Mouse (Mus musculus) forebrain, embryonic 13.5 days (tissue): Measurements from ENCODE around the gene Prlr. TPM values are rescaled to one million over a fixed set of nuclear protein-coding genes. Genes with fewer than 3 reads are reported as not detected.

Source experiments
- ATAC-seq: fragments of 200-750 bp; cut with Nextera tagmentation; 2 replicates; pipeline ENCODE4 v1.8.0; 2017
- H3K27ac ChIP-seq: fragments of 300-500 bp; sonication (generic); 2 replicates; pipeline ENCODE4 v1.5.1; 2015; ENCODE audit warnings: inconsistent platforms, mild to moderate bottlenecking, moderate library complexity
- H3K27me3 ChIP-seq: fragments of 300-500 bp; sonication (generic); 2 replicates; pipeline ENCODE4 v1.6.1; 2015; ENCODE audit warnings: mild to moderate bottlenecking, inconsistent platforms
- H3K36me3 ChIP-seq: fragments of 300-500 bp; sonication (generic); 2 replicates; pipeline ENCODE4 v1.6.1; 2015; ENCODE audit warnings: mild to moderate bottlenecking, inconsistent platforms; ENCODE audit not compliant: poor library complexity, severe bottlenecking
- H3K4me1 ChIP-seq: fragments of 300-500 bp; sonication (generic); 2 replicates; pipeline ENCODE4 v1.6.1; 2015; ENCODE audit warnings: inconsistent platforms
- H3K4me2 ChIP-seq: fragments of 300-500 bp; sonication (generic); 2 replicates; pipeline ENCODE4 v1.6.1; 2015; ENCODE audit warnings: inconsistent platforms, mild to moderate bottlenecking, moderate library complexity
- H3K4me3 ChIP-seq: fragments of 300-500 bp; sonication (generic); 2 replicates; pipeline ENCODE4 v1.5.1; 2015; ENCODE audit warnings: mild to moderate bottlenecking, inconsistent platforms
- H3K9ac ChIP-seq: fragments of 300-500 bp; sonication (generic); 2 replicates; pipeline ENCODE4 v1.6.1; 2015; ENCODE audit warnings: mild to moderate bottlenecking, inconsistent platforms
- H3K9me3 ChIP-seq: fragments of 300-500 bp; sonication (generic); replicated peaks from 2 replicates; pipeline ENCODE4 v1.6.1; 2016; ENCODE audit warnings: inconsistent platforms
- WGBS: fragments of 180-500 bp; shearing (Covaris S2); methylation state at CpG from one replicate; pipeline ENCODE4 v1.1.7; 2015; 5-methylcytosine and 5-hydroxymethylcytosine counted together
- polyA plus RNA-seq: library from polyadenylated mRNA; unstranded; fragments of >200 nt; fragmentation: Nextera tagmentation; extraction: Ambion mirVana; gene quantifications from 2 replicates; pipeline ENCODE4 v1.2.1, GENCODE M21; 2015

Prlr gene
- polyA plus RNA-seq = 0.32 and 0.39 TPM in 2 replicates

DNA sequence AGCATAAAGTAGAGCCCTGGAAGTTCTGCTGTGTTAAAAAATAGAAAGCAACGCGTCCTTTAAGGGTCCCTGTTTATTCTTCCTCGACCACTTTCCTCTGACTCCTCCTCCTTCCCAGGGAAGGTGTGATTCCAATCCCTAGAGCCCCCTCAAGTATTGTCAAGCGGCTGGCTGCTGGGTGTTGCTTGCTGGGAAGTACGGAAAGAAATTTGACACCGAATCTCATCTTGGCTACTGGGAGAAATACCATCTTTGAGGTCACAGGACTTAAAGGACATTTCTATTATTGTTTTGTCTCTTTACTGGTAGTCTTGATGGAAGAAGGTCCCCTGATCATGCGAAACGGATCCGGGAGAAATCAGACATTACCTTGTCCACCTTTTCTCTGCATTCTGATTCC lies at the start of gene Prlr:
Gene Prlr (plus strand): TSS at position 156 of the 400 bp plus-strand sequence.
- no peaks in the 10 kb centered on the region for H3K9me3 ChIP-seq
- ATAC-seq = peak; percentile 16; the same call in 1 of the 2 replicates
- peaks cover 11% of the 10 kb centered on the region for H3K4me1 ChIP-seq

DNA sequence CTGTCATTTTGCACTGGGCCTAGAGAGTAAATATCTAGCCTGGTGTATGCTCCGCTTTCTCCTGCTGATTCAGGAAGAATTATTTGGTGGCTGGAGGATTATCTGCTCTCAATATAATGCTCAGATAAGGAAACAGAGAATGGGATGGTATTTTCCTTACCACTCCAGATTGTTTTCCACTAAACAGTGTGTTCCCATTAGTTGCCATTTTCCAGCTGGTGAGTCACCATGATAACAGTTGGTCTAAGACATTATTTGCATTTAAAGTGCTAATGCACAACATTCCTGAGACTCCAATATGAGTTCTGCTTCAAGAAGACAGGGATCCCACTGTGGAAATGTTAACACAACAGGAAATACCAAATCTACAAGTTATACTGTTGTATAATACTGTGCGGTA lies 43.3 kb upstream of the Prlr start:
- WGBS = 94% methylated on average over 2 of the region's 2 CpGs
- Histone ChIP-seq H3K36me3 (no peaks in the 10 kb centered on the region), H3K9me3 (no peaks in the 10 kb centered on the region), H3K27me3 (no peaks in the 10 kb centered on the region), H3K4me3 (no peak overlapping the region), H3K4me2 (no peak overlapping the region), H3K4me1 (no peaks in the 10 kb centered on the region), H3K9ac (no peak overlapping the region), H3K27ac (no peak overlapping the region)
- no peak for ATAC-seq

More for the DNA sequence above, at the start of gene Prlr:
- peak within 1 kb of the TSS; percentile 39 for H3K4me3 ChIP-seq
- H3K4me2 ChIP-seq = peak within 1 kb of the TSS; percentile 71
- H3K27ac ChIP-seq = no peak within 1 kb of the TSS
- no peaks in the 10 kb centered on the region for H3K27me3 ChIP-seq
- no peaks in the 10 kb centered on the region for H3K36me3 ChIP-seq
- 6% methylated on average over 9 of the region's 9 CpGs for WGBS
- H3K9ac ChIP-seq = peak within 1 kb of the TSS; percentile 32; the same call in 1 of the 2 replicates

DNA sequence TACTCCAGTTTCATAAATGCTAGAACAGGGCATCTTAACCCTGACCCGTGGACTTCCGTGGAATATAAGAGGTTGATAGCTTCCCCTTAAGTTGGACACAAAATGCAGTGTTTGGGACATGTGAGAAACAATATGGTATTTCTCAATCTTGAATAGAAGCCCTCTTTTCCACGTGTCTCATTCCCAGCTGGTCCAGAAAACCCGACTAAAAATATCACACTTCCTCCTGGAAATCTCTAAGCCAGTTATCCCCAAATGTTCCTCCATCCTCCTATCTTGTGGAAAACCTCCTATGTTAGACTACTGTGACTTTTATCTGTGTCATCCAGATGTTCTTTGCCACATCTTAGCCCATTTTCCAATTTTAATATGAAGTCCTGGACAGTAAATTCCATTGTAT lies 42.1 kb upstream of the Prlr start:
- Histone ChIP-seq H3K27me3 (no peaks in the 10 kb centered on the region), H3K27ac (no peak overlapping the region), H3K4me1 (no peaks in the 10 kb centered on the region), H3K9ac (no peak overlapping the region), H3K4me2 (no peak overlapping the region), H3K36me3 (no peaks in the 10 kb centered on the region), H3K4me3 (no peak overlapping the region), H3K9me3 (no peaks in the 10 kb centered on the region)
- no peak for ATAC-seq
- WGBS = 74% methylated on average over 4 of the region's 4 CpGs

DNA sequence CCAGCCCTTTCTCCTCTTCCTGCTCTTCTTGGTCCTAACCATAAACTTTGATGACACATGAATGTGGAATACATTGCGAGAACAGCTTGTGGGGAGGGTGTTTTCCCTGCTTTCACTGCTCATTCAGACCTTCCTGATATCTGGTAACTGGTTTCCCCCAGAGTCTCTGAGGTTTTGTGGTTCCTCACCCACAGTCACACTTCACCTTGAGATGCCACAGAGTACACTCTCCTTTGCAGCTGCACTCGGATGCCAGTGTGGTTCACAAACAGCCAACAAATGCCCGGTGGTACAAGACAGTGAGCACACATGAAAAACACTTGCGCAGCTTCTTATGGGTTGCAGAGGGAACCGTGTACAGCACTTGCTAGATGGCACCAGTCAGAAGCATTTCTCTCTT lies 32.5 kb upstream of the Prlr start:
- Histone ChIP-seq H3K9me3 (no peaks in the 10 kb centered on the region), H3K27me3 (no peaks in the 10 kb centered on the region), H3K4me1 (no peaks in the 10 kb centered on the region), H3K9ac (no peak overlapping the region), H3K36me3 (no peaks in the 10 kb centered on the region), H3K4me2 (no peak overlapping the region), H3K27ac (no peak overlapping the region), H3K4me3 (no peak overlapping the region)
- 92% methylated on average over 5 of the region's 5 CpGs for WGBS
- no peak for ATAC-seq

DNA sequence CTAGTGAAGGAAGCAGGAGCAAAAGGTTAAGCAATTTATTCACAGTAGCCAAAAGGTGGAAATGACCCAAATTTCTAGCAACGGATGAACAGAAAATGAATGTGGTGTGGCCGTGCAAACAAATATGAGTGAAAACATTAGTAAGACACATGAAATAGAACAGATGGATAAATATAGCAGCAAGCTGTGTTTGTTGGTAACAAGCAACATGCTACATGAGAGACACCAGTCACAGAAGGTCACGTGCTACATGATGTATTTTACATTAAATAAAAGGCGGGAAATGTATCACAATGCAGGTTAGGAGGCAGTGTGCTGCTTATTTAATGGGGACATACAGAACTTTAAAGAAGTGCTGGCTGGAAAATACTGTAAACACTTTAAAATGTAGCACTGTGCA lies 28.8 kb upstream of the Prlr start:
- Histone ChIP-seq H3K27me3 (no peaks in the 10 kb centered on the region), H3K4me1 (no peaks in the 10 kb centered on the region), H3K4me3 (no peak overlapping the region), H3K4me2 (no peak overlapping the region), H3K9me3 (no peaks in the 10 kb centered on the region), H3K36me3 (no peaks in the 10 kb centered on the region), H3K27ac (no peak overlapping the region), H3K9ac (no peak overlapping the region)
- WGBS = 75% methylated on average over 4 of the region's 4 CpGs
- ATAC-seq = peak; percentile 30; the same call in 1 of the 2 replicates

DNA sequence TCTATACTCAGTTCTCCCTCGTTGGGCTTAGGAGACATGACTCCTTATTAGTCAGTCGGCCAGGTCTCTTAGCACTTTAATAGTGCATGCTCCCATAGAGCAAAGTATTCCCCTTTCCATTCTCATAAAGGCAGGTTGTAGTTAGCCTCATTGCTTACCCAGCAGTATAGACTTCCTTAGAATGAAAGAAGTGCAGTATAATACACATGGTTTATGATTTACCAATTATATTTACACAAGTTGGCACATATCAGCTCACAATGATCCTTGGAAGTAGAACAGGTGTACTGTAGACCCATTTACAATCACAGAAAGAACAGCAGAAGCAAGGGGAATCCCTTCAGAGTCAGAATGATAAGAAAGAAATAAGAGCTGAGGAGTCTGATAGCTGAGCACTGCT lies 16.4 kb upstream of the Prlr start:
- no peak overlapping the region for H3K4me2 ChIP-seq
- peaks cover 6% of the 10 kb centered on the region for H3K9me3 ChIP-seq
- WGBS = 85% methylated on average over 2 of the region's 2 CpGs

DNA sequence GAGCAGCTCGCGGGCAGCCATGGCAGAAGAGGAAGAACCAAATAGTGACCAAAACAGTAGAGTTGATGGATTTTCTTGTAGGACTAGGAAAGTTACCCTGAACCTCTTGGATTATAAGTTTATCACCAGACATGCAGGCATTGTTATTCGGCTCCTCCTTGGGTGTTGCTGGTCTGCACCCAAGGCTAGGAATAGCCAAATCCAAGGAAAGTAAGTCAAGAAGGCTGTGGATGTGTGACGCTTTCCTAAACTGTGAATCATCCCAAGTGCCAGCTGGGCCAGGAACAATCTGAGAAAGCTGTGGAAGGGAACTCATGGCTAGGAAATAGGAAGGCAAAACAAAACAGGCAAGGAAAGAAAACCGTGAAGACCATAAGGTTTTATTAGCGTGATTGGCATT lies 2.0 kb upstream of the Prlr start:
- ATAC-seq = no peak
- Histone ChIP-seq H3K36me3 (no peaks in the 10 kb centered on the region), H3K27me3 (no peaks in the 10 kb centered on the region), H3K4me1 (peaks cover 11% of the 10 kb centered on the region), H3K9me3 (no peaks in the 10 kb centered on the region), H3K4me2 (no peak overlapping the region), H3K4me3 (no peak overlapping the region), H3K27ac (no peak overlapping the region), H3K9ac (no peak overlapping the region)
- 88% methylated on average over 6 of the region's 6 CpGs for WGBS

More for the DNA sequence above, 16.4 kb upstream of the Prlr start:
- H3K27me3 ChIP-seq = no peaks in the 10 kb centered on the region
- H3K36me3 ChIP-seq = no peaks in the 10 kb centered on the region
- no peak overlapping the region for H3K9ac ChIP-seq
- no peak for ATAC-seq
- H3K4me1 ChIP-seq = no peaks in the 10 kb centered on the region
- H3K4me3 ChIP-seq = no peak overlapping the region
- no peak overlapping the region for H3K27ac ChIP-seq

DNA sequence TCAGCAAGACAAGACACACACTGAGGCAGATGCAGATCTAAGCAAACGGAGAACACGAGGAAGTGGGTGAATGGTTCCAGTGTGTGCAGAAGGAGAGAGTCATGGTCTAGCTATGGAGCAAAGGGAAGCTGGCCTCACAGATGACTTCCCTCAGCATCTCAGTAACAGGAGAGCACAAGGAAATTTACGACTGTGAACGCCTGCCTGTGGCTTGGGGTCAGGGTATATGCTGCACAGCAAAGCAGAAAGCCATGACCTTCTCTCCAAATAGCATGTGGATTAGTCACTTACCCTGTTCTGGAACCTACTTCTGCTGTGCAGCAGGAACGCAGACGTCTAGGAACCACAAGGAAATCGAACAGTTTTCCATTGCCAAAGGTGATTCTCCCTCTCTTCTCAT lies 1.4 kb upstream of the Prlr start:
- 90% methylated on average over 7 of the region's 7 CpGs for WGBS
- Histone ChIP-seq H3K27ac (no peak overlapping the region), H3K36me3 (no peaks in the 10 kb centered on the region), H3K4me1 (peaks cover 11% of the 10 kb centered on the region), H3K9me3 (no peaks in the 10 kb centered on the region), H3K27me3 (no peaks in the 10 kb centered on the region), H3K4me3 (no peak overlapping the region), H3K4me2 (no peak overlapping the region), H3K9ac (no peak overlapping the region)
- ATAC-seq = no peak

DNA sequence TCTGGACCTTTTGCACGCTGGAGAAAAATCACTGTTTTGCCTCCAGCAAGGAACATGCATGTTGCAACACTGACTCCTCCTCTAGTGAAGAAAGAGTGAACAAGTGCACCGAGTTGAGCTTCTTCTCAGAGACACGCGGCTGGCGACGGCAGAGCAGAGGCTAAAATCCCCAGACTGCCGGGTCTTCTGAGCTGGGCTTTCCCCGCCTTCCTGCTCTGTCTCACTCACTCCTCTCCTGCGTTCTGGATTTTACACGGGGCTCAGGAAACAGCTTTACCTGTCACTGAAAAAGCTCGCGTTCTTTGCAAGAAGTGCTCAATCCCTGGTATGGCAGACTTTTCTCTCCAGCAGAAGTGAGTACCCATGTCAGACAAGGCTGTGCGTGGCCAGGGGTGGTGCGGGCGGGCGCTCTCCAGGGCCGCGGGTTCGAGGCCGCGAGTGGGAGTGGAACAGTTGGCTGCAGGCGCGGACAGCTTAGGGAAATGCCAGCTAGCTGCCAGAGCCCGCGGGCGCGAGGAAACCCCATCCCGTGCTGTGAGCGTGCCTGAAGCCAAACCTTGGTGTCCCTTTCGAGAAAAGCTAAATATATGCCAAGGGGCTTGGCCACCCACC lies 587 bp downstream of the Prlr start:
- Histone ChIP-seq H3K4me3 (peak overlapping the region; percentile 39), H3K4me1 (peaks cover 11% of the 10 kb centered on the region), H3K27ac (no peak overlapping the region), H3K9ac (peak overlapping the region; percentile 32; the same call in 1 of the 2 replicates), H3K36me3 (no peaks in the 10 kb centered on the region), H3K9me3 (no peaks in the 10 kb centered on the region), H3K27me3 (no peaks in the 10 kb centered on the region), H3K4me2 (peak overlapping the region; percentile 71)
- WGBS = 1% methylated on average over 30 of the region's 30 CpGs
- peak; percentile 78 for ATAC-seq

DNA sequence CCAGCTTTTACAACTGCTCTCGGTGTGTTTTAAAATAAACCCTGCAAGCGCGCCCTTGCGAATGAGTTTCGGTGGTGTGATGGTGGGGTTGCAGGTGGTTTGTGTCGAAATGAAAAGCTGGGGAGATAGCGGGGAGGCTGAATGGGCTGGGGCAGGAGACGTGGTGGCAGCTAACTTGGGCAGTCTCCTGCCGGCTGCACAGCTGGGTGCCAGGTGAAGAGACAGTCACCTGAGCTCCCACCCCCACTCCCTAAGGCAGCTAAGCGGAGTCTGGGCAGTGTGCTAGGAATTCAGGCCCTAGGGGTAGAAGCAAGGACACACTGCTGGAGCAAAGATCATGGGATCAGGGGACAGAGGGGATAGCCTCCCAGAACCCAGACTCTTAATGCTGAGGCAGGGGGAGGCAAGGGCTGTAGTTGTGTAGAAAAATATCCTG lies 1.1 kb downstream of the Prlr start:
- Histone ChIP-seq H3K4me3 (peak overlapping the region; percentile 39), H3K4me1 (peaks cover 11% of the 10 kb centered on the region), H3K9me3 (no peaks in the 10 kb centered on the region), H3K27ac (no peak overlapping the region), H3K9ac (0 out of 2 replicates have a peak overlapping the region, but pooled peaks have one; percentile 32), H3K27me3 (no peaks in the 10 kb centered on the region), H3K4me2 (peak overlapping the region; percentile 71), H3K36me3 (no peaks in the 10 kb centered on the region)
- WGBS = 5% methylated on average over 10 of the region's 10 CpGs
- ATAC-seq = peak; percentile 20

DNA sequence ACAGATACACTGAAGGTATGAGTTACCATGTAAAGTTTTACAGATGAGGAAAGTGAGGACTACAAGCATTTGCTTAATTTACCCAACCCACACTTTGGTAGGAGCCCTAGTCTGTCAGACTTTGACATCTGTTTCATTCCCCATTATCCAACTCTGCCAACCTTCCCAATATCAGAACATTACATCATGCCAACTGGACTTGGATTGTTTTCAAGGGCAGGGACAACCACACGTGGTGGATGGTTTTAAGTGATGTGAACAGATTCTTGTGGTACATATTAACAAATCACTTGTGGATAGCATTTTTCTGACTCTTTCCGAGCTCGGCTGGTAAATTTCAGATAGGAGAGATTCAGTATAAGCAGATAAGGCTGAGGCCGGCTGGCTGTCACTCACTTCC lies 3.7 kb downstream of the Prlr start:
- WGBS = 91% methylated on average over 4 of the region's 4 CpGs
- no peak for ATAC-seq

DNA sequence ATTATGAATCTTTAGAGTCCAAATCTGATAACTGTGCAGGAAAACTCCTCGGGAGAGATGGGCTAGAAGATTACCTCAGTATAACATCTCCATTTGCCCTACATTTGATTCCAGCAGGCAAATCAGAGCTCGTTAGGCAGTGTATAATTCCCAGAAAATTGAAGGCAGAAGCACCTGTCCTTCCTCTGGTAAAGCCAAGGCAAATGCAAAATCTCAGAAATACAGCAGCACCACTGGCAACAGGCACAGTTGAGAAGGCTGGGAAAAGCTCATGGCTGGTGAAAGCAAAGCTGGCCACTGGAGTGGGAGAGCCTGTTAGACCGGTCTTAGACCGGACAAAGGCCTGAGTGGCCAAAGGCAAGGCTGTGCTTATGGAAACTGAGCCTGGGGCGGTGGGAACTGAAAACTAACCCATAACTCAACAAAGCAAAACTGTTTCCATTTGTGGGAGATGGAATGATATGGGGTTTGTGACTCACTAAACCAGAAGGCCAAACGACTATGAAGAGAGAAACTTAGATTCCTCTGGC lies 15.1 kb downstream of the Prlr start:
- Histone ChIP-seq H3K4me1 (no peaks in the 10 kb centered on the region), H3K4me3 (no peak overlapping the region), H3K36me3 (no peaks in the 10 kb centered on the region), H3K4me2 (no peak overlapping the region), H3K9ac (no peak overlapping the region), H3K27me3 (no peaks in the 10 kb centered on the region), H3K27ac (no peak overlapping the region), H3K9me3 (no peaks in the 10 kb centered on the region)
- WGBS = 85% methylated on average over 6 of the region's 6 CpGs
- ATAC-seq = no peak

More for the DNA sequence above, 3.7 kb downstream of the Prlr start:
- Histone ChIP-seq H3K4me2 (no peak overlapping the region), H3K27ac (no peak overlapping the region), H3K9ac (no peak overlapping the region), H3K4me3 (no peak overlapping the region), H3K4me1 (peaks cover 11% of the 10 kb centered on the region), H3K9me3 (no peaks in the 10 kb centered on the region), H3K36me3 (no peaks in the 10 kb centered on the region), H3K27me3 (no peaks in the 10 kb centered on the region)

DNA sequence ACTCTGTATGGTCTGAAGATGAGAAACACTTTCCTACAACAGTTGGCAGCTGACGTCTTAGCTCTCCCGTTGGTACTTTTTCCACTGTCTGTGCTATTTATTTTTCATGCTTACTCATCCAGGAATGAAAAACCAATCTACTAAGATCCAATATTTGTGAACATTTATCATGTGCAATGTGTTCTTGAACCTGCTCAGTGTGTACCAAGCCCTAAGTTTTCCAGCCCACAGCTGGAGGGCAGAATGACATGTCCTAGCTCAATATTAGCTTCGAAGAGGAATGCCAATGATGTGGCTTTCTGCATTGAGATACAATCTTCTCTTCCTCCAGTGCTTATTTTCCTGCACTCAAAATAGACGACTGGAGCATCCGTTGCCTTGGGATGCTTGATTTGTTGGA lies 24.0 kb downstream of the Prlr start:
- Histone ChIP-seq H3K27ac (no peak overlapping the region), H3K9ac (no peak overlapping the region), H3K9me3 (no peaks in the 10 kb centered on the region), H3K4me1 (no peaks in the 10 kb centered on the region), H3K4me3 (no peak overlapping the region), H3K27me3 (no peaks in the 10 kb centered on the region), H3K4me2 (no peak overlapping the region), H3K36me3 (no peaks in the 10 kb centered on the region)
- WGBS = 91% methylated on average over 5 of the region's 5 CpGs
- no peak for ATAC-seq
